Mouse (Mus musculus) testis, adult 2 months (tissue): ENCODE data around the gene Tspan9.

ENCODE experiments used
- CTCF ChIP-seq: fragments of 200-500 bp; IDR thresholded peaks from 2 replicates; pipeline ENCODE4 v1.5.1; 2012; ENCODE audit warnings: low read depth, mild to moderate bottlenecking, inconsistent platforms, low read length, moderate library complexity; ENCODE audit not compliant: control insufficient read depth, insufficient read depth, insufficient replicate concordance
- POLR2A ChIP-seq: fragments of 200-500 bp; IDR thresholded peaks from 2 replicates; pipeline ENCODE4 v1.6.1; 2012; ENCODE audit warnings: low read depth, mild to moderate bottlenecking, inconsistent platforms, low read length, moderate library complexity; ENCODE audit not compliant: control insufficient read depth

- no peak for TF ChIP-seq CTCF
- no peak for TF ChIP-seq POLR2A
These were observed 109.5 kb downstream of the Tspan9 start for GRCm38 (mm10) chr6:128033868-128034250.
